8 mouse cellular contexts compared by ENCODE assay signal in genomic region chr8:104534779-104535141, GRCm38 (mm10). TPM values are rescaled to one million over a fixed set of nuclear protein-coding genes. Genes with fewer than 3 reads are reported as not detected.
A peak's percentile ranks its signal among the peaks of the same experiment; 100 is the strongest.
DNase-seq lines count a peak whose midpoint lies in the region; ATAC-seq and TF ChIP-seq lines count a peak whose summit lies in the region.

No protein-coding gene starts in this region.

- peak; percentile 65 for ATAC-seq in CD4-positive, CD25-positive, alpha-beta regulatory T cell, adult 4 months
- peak; percentile 39 for ATAC-seq in embryonic facial prominence, embryonic 14.5 days (ENCODE audit: low read depth)
- peak; percentile 70 for ATAC-seq in hindbrain, embryonic 16.5 days
- peak; percentile 64 for ATAC-seq in megakaryocyte, adult 5-6 weeks (ENCODE audit: poor library complexity, severe bottlenecking)

- TF ChIP-seq CTCF in gastrocnemius, adult 2 months (IDR thresholded peaks at IDR 0.05), result no peak

- 13% methylated on average over 9 of the region's 9 CpGs for WGBS in embryonic facial prominence, embryonic 14.5 days
- 8% methylated on average over 9 of the region's 9 CpGs for WGBS in hindbrain, embryonic 16.5 days

- intact Hi-C loops in gastrocnemius, adult 2 months (cut with DNase I), result loop anchor here (2.0 kb wide), 1 partner anchor 36 kb away; no protein-coding TSS in a partner anchor

- peak; percentile 38 for DNase-seq in gastrocnemius, adult 2 months
- no peak for DNase-seq in gastrocnemius, adult 8-10 months (ENCODE audit: low spot score in 2 of 2)
- no peak for DNase-seq in embryonic facial prominence, embryonic 14.5 days (ENCODE audit: low spot score)
- no peak for DNase-seq in urinary bladder, postnatal 10 days (ENCODE audit: low spot score)
- DNase-seq in layer of hippocampus, adult 18-20 months (ENCODE audit: low spot score in 2 of 2), result no peak

- peaks cover 10% of the 10 kb centered on the region for H3K27me3 ChIP-seq in embryonic facial prominence, embryonic 14.5 days (replicated peaks; ENCODE audit: control insufficient read depth, insufficient read depth, low read length)
- peaks cover 5% of the 10 kb centered on the region; the same call in 1 of the 2 replicates for H3K27me3 ChIP-seq in hindbrain, embryonic 16.5 days (replicated peaks; ENCODE audit: control insufficient read depth, insufficient read depth, low read length)

- H3K4me1 ChIP-seq in embryonic facial prominence, embryonic 14.5 days (ENCODE audit: control insufficient read depth, insufficient read depth, low read length), result peaks cover 10% of the 10 kb centered on the region; the same call in 1 of the 2 replicates
- peaks cover 9% of the 10 kb centered on the region for H3K4me1 ChIP-seq in hindbrain, embryonic 16.5 days (ENCODE audit: control insufficient read depth, insufficient read depth, low read depth, low read length)

- H3K27ac ChIP-seq in gastrocnemius, adult 2 months, result peak overlapping the region; percentile 96
- H3K27ac ChIP-seq in embryonic facial prominence, embryonic 14.5 days (replicated peaks; ENCODE audit: low read depth, low read length), result no peak overlapping the region
- H3K27ac ChIP-seq in hindbrain, embryonic 16.5 days (ENCODE audit: low read depth, low read length), result peak overlapping the region; percentile 11; the same call in 1 of the 2 replicates

- no peaks in the 10 kb centered on the region for H3K9me3 ChIP-seq in embryonic facial prominence, embryonic 14.5 days (ENCODE audit: control insufficient read depth, low read length)
- H3K9me3 ChIP-seq in hindbrain, embryonic 16.5 days (ENCODE audit: control insufficient read depth, low read length), result no peaks in the 10 kb centered on the region

- H3K9ac ChIP-seq in embryonic facial prominence, embryonic 14.5 days (ENCODE audit: low read depth, low read length), result peak overlapping the region; percentile 98
- peak overlapping the region; percentile 53 for H3K9ac ChIP-seq in hindbrain, embryonic 16.5 days (ENCODE audit: low read depth, low read length)

- peak overlapping the region; percentile 88 for H3K4me3 ChIP-seq in gastrocnemius, adult 2 months
- peak overlapping the region; percentile 97 for H3K4me3 ChIP-seq in embryonic facial prominence, embryonic 14.5 days (ENCODE audit: low read depth, low read length)
- peak overlapping the region; percentile 59 for H3K4me3 ChIP-seq in hindbrain, embryonic 16.5 days (ENCODE audit: low read length)

- H3K4me2 ChIP-seq in embryonic facial prominence, embryonic 14.5 days (ENCODE audit: low read depth, low read length), result peak overlapping the region; percentile 71
- peak overlapping the region; percentile 65 for H3K4me2 ChIP-seq in hindbrain, embryonic 16.5 days (ENCODE audit: low read length)

- H3K36me3 ChIP-seq in embryonic facial prominence, embryonic 14.5 days (ENCODE audit: control insufficient read depth, insufficient read depth, low read length), result peaks cover 5% of the 10 kb centered on the region
- peaks cover 5% of the 10 kb centered on the region for H3K36me3 ChIP-seq in hindbrain, embryonic 16.5 days (ENCODE audit: control insufficient read depth, insufficient read depth, low read length)

RNA-seq across cellular contexts. Expression of gene Car7, which starts 0.3 kb away (rescaled TPM):
- under 1 TPM; 0.98 to 0.99 TPM for total RNA-seq in gastrocnemius, adult 2 months (2021)
- 1 to 10 TPM in 2 of 4 experiments, under 1 TPM in 2; 0.21 to 1.2 (median 0.68) TPM for total RNA-seq in gastrocnemius, adult 8-10 months (2022)
- polyA plus RNA-seq in CD4-positive, CD25-positive, alpha-beta regulatory T cell, adult 4 months (2017; shearing (Covaris generic)), result 1 to 10 TPM; 4.5 to 7.3 TPM
- polyA plus RNA-seq in embryonic facial prominence, embryonic 14.5 days (2014; fragmentation: Nextera tagmentation; extraction: Ambion mirVana), result 1.0 and 1.6 TPM in 2 replicates
- polyA plus RNA-seq in hindbrain, embryonic 16.5 days (2015; fragmentation: Nextera tagmentation; extraction: Ambion mirVana), result 3.5 and 4.9 TPM in 2 replicates
- 0.27 TPM in 1 of 2 replicates, not detected in the other for total RNA-seq in megakaryocyte, adult 5-6 weeks (2015)
- 0.44 and 1.2 TPM in 2 replicates for total RNA-seq in megakaryocyte, adult 5-6 weeks (2017)
- total RNA-seq in layer of hippocampus, adult 18-20 months (2021), result 10 to 100 TPM; 13.7 to 18.2 TPM

RNA-seq across cellular contexts. Expression of gene Nae1, which starts 0.3 kb away (rescaled TPM):
- total RNA-seq in gastrocnemius, adult 2 months (2021), result 10 to 100 TPM; 26.1 to 28.3 TPM
- total RNA-seq in gastrocnemius, adult 8-10 months (2022), result 10 to 100 TPM; 21.5 to 29.2 (median 25.0) TPM
- 10 to 100 TPM; 80.6 to 94.4 TPM for polyA plus RNA-seq in CD4-positive, CD25-positive, alpha-beta regulatory T cell, adult 4 months (2017; shearing (Covaris generic))
- 89.0 and 100 TPM in 2 replicates for polyA plus RNA-seq in embryonic facial prominence, embryonic 14.5 days (2014; fragmentation: Nextera tagmentation; extraction: Ambion mirVana)
- 104 and 108 TPM in 2 replicates for polyA plus RNA-seq in hindbrain, embryonic 16.5 days (2015; fragmentation: Nextera tagmentation; extraction: Ambion mirVana)
- 45.3 and 69.6 TPM in 2 replicates for total RNA-seq in megakaryocyte, adult 5-6 weeks (2015)
- 67.3 and 83.9 TPM in 2 replicates for total RNA-seq in megakaryocyte, adult 5-6 weeks (2017)
- 10 to 100 TPM; 43.6 to 45.7 TPM for total RNA-seq in layer of hippocampus, adult 18-20 months (2021)

RNA-seq across cellular contexts. Expression of gene Terb1, which starts 25.1 kb away (rescaled TPM):
- not detected for total RNA-seq in gastrocnemius, adult 2 months (2021)
- not detected for total RNA-seq in gastrocnemius, adult 8-10 months (2022)
- under 1 TPM in 1 of 2 experiments, not detected in 1; 0.42 TPM for polyA plus RNA-seq in CD4-positive, CD25-positive, alpha-beta regulatory T cell, adult 4 months (2017; shearing (Covaris generic))
- polyA plus RNA-seq in embryonic facial prominence, embryonic 14.5 days (2014; fragmentation: Nextera tagmentation; extraction: Ambion mirVana), result 0.53 and 0.62 TPM in 2 replicates
- 0.70 and 0.90 TPM in 2 replicates for polyA plus RNA-seq in hindbrain, embryonic 16.5 days (2015; fragmentation: Nextera tagmentation; extraction: Ambion mirVana)
- total RNA-seq in megakaryocyte, adult 5-6 weeks (2015), result not detected in 2 replicates
- total RNA-seq in megakaryocyte, adult 5-6 weeks (2017), result not detected in 2 replicates
- under 1 TPM; 0.66 to 0.74 TPM for total RNA-seq in layer of hippocampus, adult 18-20 months (2021)

RNA-seq across cellular contexts. Expression of gene Pdp2, which starts 56.5 kb away (rescaled TPM):
- total RNA-seq in gastrocnemius, adult 2 months (2021), result 1 to 10 TPM; 4.0 to 4.6 TPM
- total RNA-seq in gastrocnemius, adult 8-10 months (2022), result 1 to 10 TPM; 2.0 to 4.6 (median 4.4) TPM
- 10 to 100 TPM; 21.4 to 28.3 TPM for polyA plus RNA-seq in CD4-positive, CD25-positive, alpha-beta regulatory T cell, adult 4 months (2017; shearing (Covaris generic))
- polyA plus RNA-seq in embryonic facial prominence, embryonic 14.5 days (2014; fragmentation: Nextera tagmentation; extraction: Ambion mirVana), result 8.1 and 8.2 TPM in 2 replicates
- polyA plus RNA-seq in hindbrain, embryonic 16.5 days (2015; fragmentation: Nextera tagmentation; extraction: Ambion mirVana), result 20.1 and 20.5 TPM in 2 replicates
- 6.8 TPM in 2 replicates for total RNA-seq in megakaryocyte, adult 5-6 weeks (2015)
- 6.1 and 6.6 TPM in 2 replicates for total RNA-seq in megakaryocyte, adult 5-6 weeks (2017)
- total RNA-seq in layer of hippocampus, adult 18-20 months (2021), result 1 to 10 TPM; 7.1 to 8.4 TPM

Comparison
In these comparisons a context has a peak if more than half of its experiments do, and no peak if none do; other contexts are left out.
1. RNA of gene Car7, which starts 0.3 kb away (total RNA-seq): 13.7 to 18.2 TPM in layer of hippocampus, adult 18-20 months; 0.21 to 1.2 TPM in gastrocnemius, adult 8-10 months, 0.98 to 0.99 TPM in gastrocnemius, adult 2 months and 0.27 to 1.2 TPM in megakaryocyte, adult 5-6 weeks; every median in the first group is over 4 times any median in the second.
2. Peak in every context shown above with its lines, with median percentiles within 50 percentile points of each other: H3K4me3 ChIP-seq and ATAC-seq.